In genomic region chr1:192696371-192696863, GRCm38 (mm10) we compare ENCODE assay signal across 10 mouse cellular contexts.
DNase-seq lines count a peak whose midpoint lies in the region; ATAC-seq and TF ChIP-seq lines count a peak whose summit lies in the region.
"Had no signal": no experiment of that assay in that cellular context is flagged by ENCODE, and none has a peak within 500 bp of the region (broad histone marks: within the 10 kb centered on the region; RNA-seq: fewer than 3 reads in every experiment).

No protein-coding gene starts in this region.

- H3K4me2 ChIP-seq in intestine, embryonic 16.5 days (ENCODE audit: low read depth, low read length), result no peak overlapping the region
- H3K4me2 ChIP-seq: midbrain, embryonic 12.5 days had no signal

- H3K4me3 ChIP-seq in gastrocnemius, adult 2 months, result no peak overlapping the region
- H3K4me3 ChIP-seq in intestine, embryonic 16.5 days (ENCODE audit: low read length), result no peak overlapping the region
- H3K4me3 ChIP-seq: midbrain, embryonic 12.5 days had no signal

- H3K4me1 ChIP-seq in intestine, embryonic 16.5 days (ENCODE audit: control insufficient read depth, insufficient read depth, low read length), result 0 out of 2 replicates have a peak, but pooled peaks cover 2% of the 10 kb centered on the region
- H3K4me1 ChIP-seq: midbrain, embryonic 12.5 days had no signal

- no peaks in the 10 kb centered on the region for H3K36me3 ChIP-seq in intestine, embryonic 16.5 days (ENCODE audit: control insufficient read depth, insufficient read depth, low read length)
- H3K36me3 ChIP-seq: midbrain, embryonic 12.5 days had no signal

- WGBS in intestine, embryonic 16.5 days, result 60% methylated on average over 1 of the region's 1 CpGs

- DNase-seq in gastrocnemius, postnatal 14 days, result peak; percentile 49
- DNase-seq in gastrocnemius, adult 2 months, result no peak
- peak; percentile 5 for DNase-seq in lung, postnatal 10 days
- DNase-seq in lung, postnatal 36 days, result no peak
- DNase-seq in adrenal gland, postnatal 10 days, result peak; percentile 66
- DNase-seq: lung, adult 18-20 months had no signal

- no peak overlapping the region for H3K9ac ChIP-seq in intestine, embryonic 16.5 days (ENCODE audit: low read depth, low read length)
- H3K9ac ChIP-seq: midbrain, embryonic 12.5 days had no signal

- no peaks in the 10 kb centered on the region for H3K27me3 ChIP-seq in intestine, embryonic 16.5 days (replicated peaks; ENCODE audit: control insufficient read depth, insufficient read depth, low read length)
- H3K27me3 ChIP-seq: midbrain, embryonic 12.5 days had no signal

- H3K27ac ChIP-seq in gastrocnemius, adult 2 months, result no peak overlapping the region
- no peak overlapping the region for H3K27ac ChIP-seq in intestine, embryonic 16.5 days (ENCODE audit: low read length)
- H3K27ac ChIP-seq: midbrain, embryonic 12.5 days had no signal

- TF ChIP-seq CTCF in gastrocnemius, adult 2 months (IDR thresholded peaks at IDR 0.05), result no peak

- H3K9me3 ChIP-seq in intestine, embryonic 16.5 days (ENCODE audit: control insufficient read depth, low read length), result no peaks in the 10 kb centered on the region
- H3K9me3 ChIP-seq: midbrain, embryonic 12.5 days had no signal

- peak; percentile 35; the same call in 1 of the 2 replicates for ATAC-seq in megakaryocyte progenitor cell, adult 5-6 weeks (replicated peaks; ENCODE audit: poor library complexity)
- no peak for ATAC-seq in intestine, embryonic 16.5 days
- ATAC-seq: intestine, postnatal 0 days had no signal

- intact Hi-C loops in gastrocnemius, postnatal 14 days (cut with DNase I; ENCODE audit: low total_unique reads), result no loop called here
- intact Hi-C loops in gastrocnemius, adult 2 months (cut with DNase I), result no loop called here

Comparison
In these comparisons a context has a peak if more than half of its experiments do, and no peak if none do; other contexts are left out.
1. DNase-seq: peak in gastrocnemius, postnatal 14 days (single experiment), lung, postnatal 10 days (single experiment) and adrenal gland, postnatal 10 days (single experiment); none in gastrocnemius, adult 2 months (single experiment) and lung, postnatal 36 days (single experiment).